Mouse (Mus musculus) lung, postnatal 10 days (tissue): Measurements from ENCODE around the gene Ccdc125.
"Not testable (repeated sequence)": the region's sequence is repeated elsewhere in the genome, so short reads cannot be mapped to it uniquely, and the experiment has no call there.

Experiments used
- DNase-seq: peaks from one replicate; pipeline ENCODE4 v3.0.0; 2021

Ccdc125 gene

GRCm38 (mm10) chr13:100724051-100724754, 54.7 kb downstream of the Ccdc125 start:
- peak; percentile 21 for DNase-seq

- DNase-seq, result no peak
Observed at GRCm38 (mm10) chr13:100725194-100725593, 55.7 kb downstream of the Ccdc125 start.

GRCm38 (mm10) chr13:100728086-100728485, 58.6 kb downstream of the Ccdc125 start:
- no peak for DNase-seq

- not testable (repeated sequence) for DNase-seq
Observed at GRCm38 (mm10) chr13:100728530-100728929, 59.0 kb downstream of the Ccdc125 start.

- peak; percentile 28 for DNase-seq
Observed at GRCm38 (mm10) chr13:100730153-100730860, 60.8 kb downstream of the Ccdc125 start.

GRCm38 (mm10) chr13:100730861-100731176, 61.3 kb downstream of the Ccdc125 start, which contains the start of gene Cdk7:
Gene Cdk7, minus strand, starts transcription at chr13:100730939.
- DNase-seq, result peak; percentile 95

DNA sequence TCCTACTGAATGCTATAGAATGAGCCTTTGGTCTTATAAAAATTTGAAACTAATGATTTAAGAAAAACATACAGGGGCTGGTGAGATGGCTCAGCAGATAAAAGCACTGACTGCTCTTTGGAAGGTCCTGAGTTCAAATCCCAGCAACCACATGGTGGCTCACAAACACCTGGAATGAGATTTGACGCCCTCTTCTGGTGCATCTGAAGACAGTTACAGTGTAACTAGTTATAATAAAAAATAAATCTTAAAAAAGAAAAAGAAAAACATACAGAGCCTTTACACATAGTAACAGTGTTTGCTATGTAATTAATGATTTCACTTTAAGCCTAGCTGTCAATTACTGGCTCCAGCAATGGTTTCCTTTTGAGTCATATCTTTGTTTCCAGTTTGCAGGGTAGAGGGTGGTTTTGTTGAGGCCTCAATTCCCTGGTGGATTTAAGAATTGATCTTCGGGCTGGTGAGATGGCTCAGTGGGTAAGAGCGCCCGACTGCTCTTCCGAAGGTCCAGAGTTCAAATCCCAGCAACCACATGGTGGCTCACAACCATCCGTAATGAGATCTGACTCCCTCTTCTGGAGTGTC, 62.0 kb downstream of the Ccdc125 start:
- DNase-seq, result not testable (repeated sequence)

DNA sequence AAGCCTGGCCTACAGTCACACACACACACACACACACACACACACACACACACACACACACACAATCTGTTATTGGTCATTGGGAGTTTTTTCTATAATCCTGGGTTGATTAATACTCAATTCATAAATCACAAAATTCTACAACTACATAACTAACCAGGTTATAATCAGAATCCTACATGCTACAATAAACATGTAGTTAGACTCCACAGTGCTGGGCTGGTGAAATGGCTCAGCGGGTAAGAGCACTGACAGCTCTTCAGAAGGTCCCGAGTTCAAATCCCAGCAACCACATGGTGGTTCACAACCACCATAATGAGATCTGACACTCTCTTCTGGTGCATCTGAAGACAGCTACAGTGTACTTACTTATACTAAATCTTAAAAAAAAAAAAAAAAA, 63.2 kb downstream of the Ccdc125 start:
- no peak for DNase-seq

DNA sequence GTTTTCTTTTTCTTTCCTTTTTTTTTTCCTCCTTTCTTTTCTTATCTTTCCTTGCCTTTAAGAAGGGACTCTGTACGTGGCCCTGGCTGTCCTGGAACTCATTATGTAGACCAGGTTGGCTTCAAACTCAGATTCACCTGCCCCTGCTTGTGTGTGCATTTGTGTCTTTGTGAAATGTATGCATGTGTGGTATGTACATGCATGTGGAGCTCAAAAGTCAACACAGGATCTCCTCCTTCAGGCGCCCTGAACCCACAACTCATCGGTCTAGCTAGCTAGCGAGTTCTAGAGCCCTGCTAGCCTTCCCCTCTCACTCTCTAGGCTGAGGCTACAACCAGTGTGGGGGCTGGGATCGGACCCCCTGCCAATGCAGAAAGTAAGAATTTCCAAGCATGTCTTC, 73.3 kb downstream of the Ccdc125 start:
- DNase-seq, result no peak

- no peak for DNase-seq
Observed at GRCm38 (mm10) chr13:100743346-100744035, 74.0 kb downstream of the Ccdc125 start.

- DNase-seq, result peak; percentile 96
Observed at GRCm38 (mm10) chr13:100744036-100744744, 74.7 kb downstream of the Ccdc125 start, which contains the start of gene Mrps36. Gene Mrps36, minus strand, starts transcription at chr13:100744659.

DNA sequence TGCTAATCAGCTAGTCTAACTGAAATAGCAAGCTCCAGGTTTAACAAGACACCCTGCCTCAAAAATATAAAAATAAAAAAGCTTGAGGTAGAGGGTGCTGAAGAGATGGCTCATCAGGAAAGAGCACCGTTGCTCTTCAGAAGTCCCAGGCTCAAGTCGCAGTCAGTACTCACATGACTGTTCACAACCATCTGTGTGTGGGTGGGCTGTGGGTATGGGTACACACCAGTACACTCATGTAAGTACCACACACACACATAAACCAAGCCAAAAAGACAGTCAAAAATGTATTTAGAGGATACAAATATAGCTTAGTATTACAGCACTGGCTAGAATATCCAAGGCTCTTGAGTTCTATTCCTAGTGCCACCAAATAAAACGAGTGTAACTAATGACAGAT, 76.6 kb downstream of the Ccdc125 start:
- no peak for DNase-seq
